Mouse (Mus musculus) liver, embryonic 14.5 days (tissue): ENCODE measurements around the gene Map4k5.

Experiments
- CTCF ChIP-seq: IDR thresholded peaks from 2 replicates; pipeline ENCODE4 v1.5.1; 2016; ENCODE audit warnings: antibody characterized with exemption, low read depth, control low read depth
- EP300 ChIP-seq: IDR thresholded peaks from 2 replicates; pipeline ENCODE4 v1.6.1; 2016; ENCODE audit warnings: antibody characterized with exemption, low read depth

DNA sequence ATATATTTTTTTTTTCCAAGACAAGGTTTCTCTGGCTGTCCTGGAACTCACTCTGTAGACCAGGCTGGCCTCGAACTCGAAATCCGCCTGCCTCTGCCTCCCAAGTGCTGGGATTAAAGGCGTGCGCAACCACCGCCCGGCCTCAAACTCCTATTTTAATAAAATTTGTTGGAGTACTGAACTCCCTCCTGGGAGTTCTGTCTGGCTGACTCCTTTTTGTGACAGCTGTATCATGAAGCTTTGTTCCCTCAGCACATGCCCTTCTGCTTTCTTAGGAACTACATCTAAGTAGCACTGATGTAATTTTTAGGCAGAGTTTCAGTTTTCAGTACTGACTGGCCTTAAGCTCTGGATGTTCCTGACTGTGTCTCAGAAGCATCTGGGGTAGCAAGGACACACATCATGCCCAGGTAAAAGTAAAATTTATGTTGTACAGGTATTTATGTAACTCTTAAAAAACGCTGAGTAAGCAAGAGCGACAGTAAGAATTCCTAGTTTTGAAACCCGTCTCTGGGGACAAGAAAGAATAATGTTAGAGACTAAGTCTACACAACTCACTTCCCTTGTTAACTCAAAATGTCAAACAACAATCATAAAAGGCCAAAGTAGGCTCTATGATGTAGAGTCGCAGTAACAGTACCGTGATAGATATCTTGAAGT is 37.2 kb downstream of the Map4k5 start:
- TF ChIP-seq CTCF (no peak), EP300 (no peak)
